Mouse (Mus musculus) lung, embryonic 15.5 days (tissue): ENCODE measurements around the gene Ncaph2. TPM values are rescaled to one million over a fixed set of nuclear protein-coding genes. Genes with fewer than 3 reads are reported as not detected.
A peak's percentile ranks its signal among the peaks of the same experiment; 100 is the strongest.

Source experiments
- ATAC-seq: fragments of 200-750 bp; cut with Nextera tagmentation; 2 replicates; pipeline ENCODE4 v1.8.0; 2017; ENCODE audit warnings: moderate number of reproducible peaks, borderline replicate concordance; ENCODE audit not compliant: low FRiP score, low TSS enrichment; ENCODE audit errors: extremely low read depth
- H3K27ac ChIP-seq: fragments of 300-500 bp; sonication (generic); 2 replicates; pipeline ENCODE4 v1.5.1; 2015; ENCODE audit warnings: moderate library complexity, mild to moderate bottlenecking, inconsistent platforms
- H3K27me3 ChIP-seq: fragments of 300-500 bp; sonication (generic); 2 replicates; pipeline ENCODE4 v1.6.1; 2015; ENCODE audit warnings: inconsistent platforms
- H3K36me3 ChIP-seq: fragments of 300-500 bp; sonication (generic); 2 replicates; pipeline ENCODE4 v1.6.1; 2015; ENCODE audit warnings: inconsistent platforms
- H3K4me1 ChIP-seq: fragments of 300-500 bp; sonication (generic); 2 replicates; pipeline ENCODE4 v1.6.1; 2015; ENCODE audit warnings: inconsistent platforms
- H3K4me2 ChIP-seq: fragments of 300-500 bp; sonication (generic); 2 replicates; pipeline ENCODE4 v1.6.1; 2015; ENCODE audit warnings: inconsistent platforms, mild to moderate bottlenecking, moderate library complexity
- H3K4me3 ChIP-seq: fragments of 300-500 bp; sonication (generic); 2 replicates; pipeline ENCODE4 v1.5.1; 2015; ENCODE audit warnings: mild to moderate bottlenecking, inconsistent platforms
- H3K9ac ChIP-seq: fragments of 300-500 bp; sonication (generic); 2 replicates; pipeline ENCODE4 v1.6.1; 2015; ENCODE audit warnings: inconsistent platforms
- H3K9me3 ChIP-seq: fragments of 300-500 bp; sonication (generic); 2 replicates; pipeline ENCODE4 v1.6.1; 2016; ENCODE audit warnings: inconsistent platforms
- WGBS: fragments of 180-500 bp; shearing (Covaris S2); methylation state at CpG from one replicate; pipeline ENCODE4 v1.1.7; 2015; 5-methylcytosine and 5-hydroxymethylcytosine counted together
- polyA plus RNA-seq: library from polyadenylated mRNA; unstranded; fragments of >200 nt; fragmentation: Nextera tagmentation; extraction: Ambion mirVana; gene quantifications from 2 replicates; pipeline ENCODE4 v1.2.1, GENCODE M21; 2015

The Ncaph2 gene
- polyA plus RNA-seq, 1 experiment from 2014 or later = 168 TPM

GRCm38 (mm10) chr15:89321264-89321663 is 34.3 kb upstream of the Ncaph2 start:
- Histone ChIP-seq H3K36me3 (no peaks in the 10 kb centered on the region), H3K4me1 (peaks cover 7% of the 10 kb centered on the region), H3K27me3 (peaks cover 12% of the 10 kb centered on the region; the same call in 1 of the 2 replicates), H3K9ac (no peak overlapping the region), H3K4me3 (no peak overlapping the region), H3K27ac (no peak overlapping the region), H3K4me2 (no peak overlapping the region), H3K9me3 (no peaks in the 10 kb centered on the region)
- 70% methylated on average over 8 of the region's 8 CpGs for WGBS
- ATAC-seq = no peak

GRCm38 (mm10) chr15:89322670-89323522 is 32.6 kb upstream of the Ncaph2 start, which contains the start of gene Adm2:
TSS of gene Adm2 (plus strand) at chr15:89322720.
- H3K27me3 ChIP-seq = peaks cover 12% of the 10 kb centered on the region; the same call in 1 of the 2 replicates
- no peaks in the 10 kb centered on the region for H3K9me3 ChIP-seq
- WGBS = 6% methylated on average over 26 of the region's 26 CpGs
- peak within 1 kb of the TSS; percentile 54 for H3K4me2 ChIP-seq
- peak within 1 kb of the TSS; percentile 27 for H3K4me3 ChIP-seq
- H3K9ac ChIP-seq = no peak within 1 kb of the TSS
- H3K4me1 ChIP-seq = peaks cover 7% of the 10 kb centered on the region
- no peak within 1 kb of the TSS for H3K27ac ChIP-seq
- peak; percentile 28; the same call in 1 of the 2 replicates for ATAC-seq
- H3K36me3 ChIP-seq = no peaks in the 10 kb centered on the region

- H3K4me1 ChIP-seq = peaks cover 7% of the 10 kb centered on the region
- H3K4me3 ChIP-seq = no peak overlapping the region
- peaks cover 12% of the 10 kb centered on the region; the same call in 1 of the 2 replicates for H3K27me3 ChIP-seq
- H3K36me3 ChIP-seq = no peaks in the 10 kb centered on the region
- H3K9ac ChIP-seq = no peak overlapping the region
- ATAC-seq = no peak
- peak overlapping the region; percentile 54; the same call in 1 of the 2 replicates for H3K4me2 ChIP-seq
- 85% methylated on average over 4 of the region's 4 CpGs for WGBS
- no peaks in the 10 kb centered on the region for H3K9me3 ChIP-seq
- no peak overlapping the region for H3K27ac ChIP-seq
These were observed 31.9 kb upstream of the Ncaph2 start for GRCm38 (mm10) chr15:89323656-89324055.

GRCm38 (mm10) chr15:89326441-89326840 is 29.1 kb upstream of the Ncaph2 start:
- peaks cover 7% of the 10 kb centered on the region for H3K4me1 ChIP-seq
- no peak overlapping the region for H3K4me3 ChIP-seq
- H3K9ac ChIP-seq = no peak overlapping the region
- 50% methylated on average over 5 of the region's 5 CpGs for WGBS
- no peaks in the 10 kb centered on the region for H3K9me3 ChIP-seq
- no peak overlapping the region for H3K4me2 ChIP-seq
- no peaks in the 10 kb centered on the region for H3K36me3 ChIP-seq
- peaks cover 12% of the 10 kb centered on the region; the same call in 1 of the 2 replicates for H3K27me3 ChIP-seq
- no peak for ATAC-seq
- no peak overlapping the region for H3K27ac ChIP-seq

DNA sequence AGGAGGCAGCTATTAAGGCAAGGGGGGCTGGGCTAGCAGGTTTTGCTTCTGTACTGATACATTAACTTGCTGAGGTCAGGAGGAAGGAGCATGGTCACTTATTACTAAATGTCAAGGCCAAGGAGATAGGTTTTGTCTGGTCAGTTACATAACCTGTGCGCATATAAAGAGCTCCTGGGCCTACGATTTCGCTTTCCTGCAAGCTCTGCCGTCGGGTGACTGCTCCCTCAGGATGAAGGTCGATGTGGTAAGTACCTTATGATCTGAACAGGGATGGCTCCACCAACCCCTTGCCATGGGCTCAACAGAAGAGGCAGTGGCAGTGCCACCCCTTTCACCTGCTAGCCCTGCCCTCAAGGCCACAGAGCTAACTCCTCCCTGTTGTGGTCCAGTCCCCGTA is 21.2 kb upstream of the Ncaph2 start, which contains the start of gene Miox:
Gene Miox (plus strand): TSS at position 128 of the 400 bp plus-strand sequence.
- Histone ChIP-seq H3K4me2 (no peak within 1 kb of the TSS), H3K9ac (no peak within 1 kb of the TSS), H3K4me3 (no peak within 1 kb of the TSS), H3K36me3 (no peaks in the 10 kb centered on the region), H3K9me3 (no peaks in the 10 kb centered on the region), H3K27ac (no peak within 1 kb of the TSS), H3K4me1 (no peaks in the 10 kb centered on the region), H3K27me3 (no peaks in the 10 kb centered on the region)
- ATAC-seq = no peak
- WGBS = 78% methylated on average over 7 of the region's 7 CpGs

GRCm38 (mm10) chr15:89334774-89335537 is 20.6 kb upstream of the Ncaph2 start:
- WGBS = 72% methylated on average over 17 of the region's 17 CpGs
- H3K9me3 ChIP-seq = no peaks in the 10 kb centered on the region
- no peak for ATAC-seq

GRCm38 (mm10) chr15:89336422-89336821 is 19.1 kb upstream of the Ncaph2 start:
- Histone ChIP-seq H3K9ac (no peak overlapping the region), H3K36me3 (no peaks in the 10 kb centered on the region), H3K9me3 (no peaks in the 10 kb centered on the region), H3K27ac (no peak overlapping the region), H3K4me1 (no peaks in the 10 kb centered on the region), H3K4me2 (no peak overlapping the region), H3K4me3 (no peak overlapping the region), H3K27me3 (no peaks in the 10 kb centered on the region)
- WGBS = 77% methylated on average over 14 of the region's 14 CpGs
- ATAC-seq = no peak

More at GRCm38 (mm10) chr15:89334774-89335537, 20.6 kb upstream of the Ncaph2 start:
- no peaks in the 10 kb centered on the region for H3K27me3 ChIP-seq
- no peak overlapping the region for H3K4me3 ChIP-seq
- H3K4me2 ChIP-seq = no peak overlapping the region
- no peak overlapping the region for H3K9ac ChIP-seq
- H3K4me1 ChIP-seq = no peaks in the 10 kb centered on the region
- no peak overlapping the region for H3K27ac ChIP-seq
- H3K36me3 ChIP-seq = no peaks in the 10 kb centered on the region

DNA sequence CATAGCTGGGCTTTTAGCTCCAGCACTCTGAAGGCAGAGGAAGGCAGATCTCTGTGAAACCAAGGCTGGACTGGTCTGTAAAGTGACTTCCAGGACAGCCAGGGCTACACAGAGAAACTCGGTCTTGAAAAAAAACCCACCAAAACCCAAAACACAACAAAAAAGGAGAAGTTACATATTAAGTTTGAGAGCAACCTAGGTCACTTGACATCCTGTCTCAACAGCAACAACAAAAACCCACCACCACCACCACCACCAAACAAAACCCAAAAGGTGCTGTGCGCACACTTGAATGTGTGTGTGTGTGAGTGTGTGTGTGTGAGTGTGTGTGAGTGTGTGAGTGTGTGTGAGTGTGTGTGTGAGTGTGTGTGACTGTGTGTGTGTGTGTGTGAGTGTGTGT is 15.8 kb upstream of the Ncaph2 start:
- WGBS = 80% methylated on average over 2 of the region's 2 CpGs
- H3K4me1 ChIP-seq = no peaks in the 10 kb centered on the region
- H3K9me3 ChIP-seq = no peaks in the 10 kb centered on the region
- H3K4me3 ChIP-seq = no peak overlapping the region
- ATAC-seq = no peak
- no peaks in the 10 kb centered on the region for H3K36me3 ChIP-seq
- H3K27ac ChIP-seq = no peak overlapping the region
- no peak overlapping the region for H3K9ac ChIP-seq
- no peak overlapping the region for H3K4me2 ChIP-seq
- H3K27me3 ChIP-seq = no peaks in the 10 kb centered on the region

GRCm38 (mm10) chr15:89340136-89340535 is 15.4 kb upstream of the Ncaph2 start:
- H3K27me3 ChIP-seq = no peaks in the 10 kb centered on the region
- no peak overlapping the region for H3K4me2 ChIP-seq
- no peak for ATAC-seq
- H3K9me3 ChIP-seq = no peaks in the 10 kb centered on the region
- H3K36me3 ChIP-seq = no peaks in the 10 kb centered on the region
- H3K4me3 ChIP-seq = no peak overlapping the region
- no peaks in the 10 kb centered on the region for H3K4me1 ChIP-seq
- 82% methylated on average over 3 of the region's 3 CpGs for WGBS
- H3K27ac ChIP-seq = no peak overlapping the region
- no peak overlapping the region for H3K9ac ChIP-seq

DNA sequence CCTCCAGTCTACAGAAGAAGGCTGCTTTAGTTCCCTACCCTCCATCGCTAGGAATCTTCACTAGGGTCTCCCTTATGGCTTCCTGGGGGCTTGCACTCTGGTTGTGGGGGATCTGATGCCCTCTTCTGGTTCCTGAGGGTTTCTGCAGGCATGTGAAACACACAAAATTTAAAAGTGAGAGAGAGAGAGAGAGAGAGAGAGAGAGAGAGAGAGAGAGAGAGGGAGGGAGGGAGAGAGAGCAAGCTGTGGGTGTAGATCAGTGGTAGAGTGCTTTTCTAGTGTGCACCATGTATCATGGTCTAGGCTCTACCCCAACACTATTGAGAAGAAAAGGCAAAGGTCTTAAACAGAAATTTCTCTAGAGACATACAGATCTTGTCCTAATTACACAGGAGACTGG is 13.8 kb upstream of the Ncaph2 start:
- H3K4me1 ChIP-seq = no peaks in the 10 kb centered on the region
- 46% methylated on average over 1 of the region's 1 CpGs for WGBS
- ATAC-seq = no peak
- H3K4me3 ChIP-seq = no peak overlapping the region
- no peaks in the 10 kb centered on the region for H3K27me3 ChIP-seq
- no peak overlapping the region for H3K27ac ChIP-seq
- no peaks in the 10 kb centered on the region for H3K36me3 ChIP-seq
- no peak overlapping the region for H3K4me2 ChIP-seq
- H3K9me3 ChIP-seq = no peaks in the 10 kb centered on the region
- no peak overlapping the region for H3K9ac ChIP-seq

DNA sequence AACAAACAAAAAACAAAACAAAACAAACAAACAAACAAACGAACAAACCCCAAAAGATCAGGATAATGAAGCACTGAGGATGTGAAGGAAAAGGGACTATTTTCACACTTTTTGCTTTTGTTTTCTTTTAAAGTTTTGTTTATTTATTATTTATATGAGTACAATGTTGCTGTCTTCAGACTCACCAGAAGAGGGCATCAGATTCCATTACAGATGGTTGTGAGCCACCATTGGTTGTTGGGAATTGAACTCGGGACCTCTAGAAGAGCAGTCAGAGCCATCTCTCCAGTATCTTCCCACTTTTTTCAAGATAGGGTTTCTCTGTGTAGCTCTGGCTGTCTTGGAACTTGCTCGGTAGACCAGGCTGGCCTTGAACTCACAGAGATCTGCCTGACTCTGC is 12.2 kb upstream of the Ncaph2 start:
- H3K27ac ChIP-seq = no peak overlapping the region
- H3K4me2 ChIP-seq = no peak overlapping the region
- no peaks in the 10 kb centered on the region for H3K4me1 ChIP-seq
- no peak for ATAC-seq
- H3K9me3 ChIP-seq = no peaks in the 10 kb centered on the region
- no peak overlapping the region for H3K4me3 ChIP-seq
- 88% methylated on average over 3 of the region's 3 CpGs for WGBS
- no peaks in the 10 kb centered on the region for H3K27me3 ChIP-seq
- no peak overlapping the region for H3K9ac ChIP-seq
- H3K36me3 ChIP-seq = no peaks in the 10 kb centered on the region

- H3K27ac ChIP-seq = no peak overlapping the region
- no peak overlapping the region for H3K4me3 ChIP-seq
- 83% methylated on average over 5 of the region's 5 CpGs for WGBS
- no peak for ATAC-seq
- no peaks in the 10 kb centered on the region for H3K9me3 ChIP-seq
- H3K36me3 ChIP-seq = peaks cover 43% of the 10 kb centered on the region
- no peaks in the 10 kb centered on the region for H3K27me3 ChIP-seq
- no peak overlapping the region for H3K9ac ChIP-seq
- H3K4me1 ChIP-seq = peaks cover 10% of the 10 kb centered on the region
- no peak overlapping the region for H3K4me2 ChIP-seq
These were observed 5.1 kb upstream of the Ncaph2 start for GRCm38 (mm10) chr15:89350447-89350846.
